Mouse (Mus musculus): ENCODE results near the gene 2900092C05Rik. TPM values are rescaled to one million over a fixed set of nuclear protein-coding genes. Genes with fewer than 3 reads are reported as not detected.
A peak's percentile ranks its signal among the peaks of the same experiment; 100 is the strongest.

The 2900092C05Rik gene
- polyA plus RNA-seq (2012; rRNA removed) = not detected in 2 replicates

- Histone ChIP-seq H3K4me3 (ENCODE audit: insufficient read depth, low read length) (no peak within 1 kb of the TSS), H3K27ac (ENCODE audit: insufficient read depth, low read length) (no peak within 1 kb of the TSS), H3K4me1 (ENCODE audit: control insufficient read depth, insufficient read depth, low read length) (no peaks in the 10 kb centered on the region)
- TF ChIP-seq POLR2A (IDR thresholded peaks at IDR 0.05; ENCODE audit: extremely low read depth, insufficient read depth, low read length) (no peak), CTCF (IDR thresholded peaks at IDR 0.05; ENCODE audit: extremely low read depth, insufficient read depth, low read length) (no peak)
Observed at GRCm38 (mm10) chr7:12512217-12512616, at the start of gene 2900092C05Rik. TSS of gene 2900092C05Rik (plus strand) at chr7:12512517.

GRCm38 (mm10) chr7:12478158-12479008 lies 33.9 kb upstream of the 2900092C05Rik start, which contains the start of gene Zfp606:
TSS of gene Zfp606 (plus strand) at chr7:12478293.
- no peaks in the 10 kb centered on the region for H3K4me1 ChIP-seq (ENCODE audit: control insufficient read depth, insufficient read depth, low read length)
- no peak for TF ChIP-seq CTCF (IDR thresholded peaks at IDR 0.05; ENCODE audit: extremely low read depth, insufficient read depth, low read length)
- peak; percentile 28; the same call in 1 of the 2 replicates for TF ChIP-seq POLR2A (IDR thresholded peaks at IDR 0.05; ENCODE audit: extremely low read depth, insufficient read depth, low read length)
- peak within 1 kb of the TSS; percentile 61 for H3K4me3 ChIP-seq (ENCODE audit: insufficient read depth, low read length)
- H3K27ac ChIP-seq (ENCODE audit: insufficient read depth, low read length) = peak within 1 kb of the TSS; percentile 88

GRCm38 (mm10) chr7:12479009-12479346 lies 33.3 kb upstream of the 2900092C05Rik start:
- Histone ChIP-seq H3K27ac (ENCODE audit: insufficient read depth, low read length) (no peak overlapping the region), H3K4me1 (ENCODE audit: control insufficient read depth, insufficient read depth, low read length) (no peaks in the 10 kb centered on the region), H3K4me3 (ENCODE audit: insufficient read depth, low read length) (peak overlapping the region; percentile 61)
- no peak for TF ChIP-seq CTCF (IDR thresholded peaks at IDR 0.05; ENCODE audit: extremely low read depth, insufficient read depth, low read length)
- TF ChIP-seq POLR2A (IDR thresholded peaks at IDR 0.05; ENCODE audit: extremely low read depth, insufficient read depth, low read length) = no peak

GRCm38 (mm10) chr7:12479525-12479924 lies 32.8 kb upstream of the 2900092C05Rik start:
- H3K27ac ChIP-seq (ENCODE audit: insufficient read depth, low read length) = no peak overlapping the region
- H3K4me3 ChIP-seq (ENCODE audit: insufficient read depth, low read length) = no peak overlapping the region; the same call in 1 of the 2 replicates
- TF ChIP-seq CTCF (IDR thresholded peaks at IDR 0.05; ENCODE audit: extremely low read depth, insufficient read depth, low read length) (no peak), POLR2A (IDR thresholded peaks at IDR 0.05; ENCODE audit: extremely low read depth, insufficient read depth, low read length) (no peak)
- H3K4me1 ChIP-seq (ENCODE audit: control insufficient read depth, insufficient read depth, low read length) = no peaks in the 10 kb centered on the region

- no peak overlapping the region for H3K27ac ChIP-seq (ENCODE audit: insufficient read depth, low read length)
- no peaks in the 10 kb centered on the region for H3K4me1 ChIP-seq (ENCODE audit: control insufficient read depth, insufficient read depth, low read length)
- no peak overlapping the region for H3K4me3 ChIP-seq (ENCODE audit: insufficient read depth, low read length)
- TF ChIP-seq POLR2A (IDR thresholded peaks at IDR 0.05; ENCODE audit: extremely low read depth, insufficient read depth, low read length) = no peak
- no peak for TF ChIP-seq CTCF (IDR thresholded peaks at IDR 0.05; ENCODE audit: extremely low read depth, insufficient read depth, low read length)
Observed at GRCm38 (mm10) chr7:12483771-12484170, 28.5 kb upstream of the 2900092C05Rik start.

- no peak overlapping the region for H3K27ac ChIP-seq (ENCODE audit: insufficient read depth, low read length)
- H3K4me3 ChIP-seq (ENCODE audit: insufficient read depth, low read length) = no peak overlapping the region
- 0 out of 2 replicates have a peak, but pooled peaks have one; percentile 4 for TF ChIP-seq CTCF (IDR thresholded peaks at IDR 0.05; ENCODE audit: extremely low read depth, insufficient read depth, low read length)
- no peak for TF ChIP-seq POLR2A (IDR thresholded peaks at IDR 0.05; ENCODE audit: extremely low read depth, insufficient read depth, low read length)
- no peaks in the 10 kb centered on the region for H3K4me1 ChIP-seq (ENCODE audit: control insufficient read depth, insufficient read depth, low read length)
Observed at GRCm38 (mm10) chr7:12485956-12486355, 26.4 kb upstream of the 2900092C05Rik start.

GRCm38 (mm10) chr7:12486691-12487090 lies 25.6 kb upstream of the 2900092C05Rik start:
- TF ChIP-seq CTCF (IDR thresholded peaks at IDR 0.05; ENCODE audit: extremely low read depth, insufficient read depth, low read length) (no peak), POLR2A (IDR thresholded peaks at IDR 0.05; ENCODE audit: extremely low read depth, insufficient read depth, low read length) (no peak)
- no peak overlapping the region for H3K4me3 ChIP-seq (ENCODE audit: insufficient read depth, low read length)

GRCm38 (mm10) chr7:12510913-12511312 lies 1.4 kb upstream of the 2900092C05Rik start:
- TF ChIP-seq POLR2A (IDR thresholded peaks at IDR 0.05; ENCODE audit: extremely low read depth, insufficient read depth, low read length) (no peak), CTCF (IDR thresholded peaks at IDR 0.05; ENCODE audit: extremely low read depth, insufficient read depth, low read length) (no peak)
- no peak overlapping the region for H3K4me3 ChIP-seq (ENCODE audit: insufficient read depth, low read length)
- H3K4me1 ChIP-seq (ENCODE audit: control insufficient read depth, insufficient read depth, low read length) = no peaks in the 10 kb centered on the region
- no peak overlapping the region for H3K27ac ChIP-seq (ENCODE audit: insufficient read depth, low read length)

More at GRCm38 (mm10) chr7:12486691-12487090, 25.6 kb upstream of the 2900092C05Rik start:
- no peak overlapping the region for H3K27ac ChIP-seq (ENCODE audit: insufficient read depth, low read length)
- no peaks in the 10 kb centered on the region for H3K4me1 ChIP-seq (ENCODE audit: control insufficient read depth, insufficient read depth, low read length)

Other genes with a start within 250 kb of the 2900092C05Rik start
- not detected in 2 replicates for gene Vmn1r81, start 244.2 kb upstream of the 2900092C05Rik start, polyA plus RNA-seq (2012; rRNA removed)
- gene Vmn1r82, start 212.1 kb upstream of the 2900092C05Rik start, polyA plus RNA-seq (2012; rRNA removed) = not detected in 2 replicates
- not detected in 2 replicates for gene Vmn1r83, start 183.0 kb upstream of the 2900092C05Rik start, polyA plus RNA-seq (2012; rRNA removed)
- not detected in 2 replicates for gene Vmn1r84, start 143.2 kb upstream of the 2900092C05Rik start, polyA plus RNA-seq (2012; rRNA removed)
- gene Zfp551, start 89.8 kb upstream of the 2900092C05Rik start, polyA plus RNA-seq (2012; rRNA removed) = 3.0 and 3.2 TPM in 2 replicates
- 7.0 and 8.0 TPM in 2 replicates for gene Zfp606, start 34.2 kb upstream of the 2900092C05Rik start, polyA plus RNA-seq (2012; rRNA removed)
- gene Vmn2r53, start 96.3 kb downstream of the 2900092C05Rik start, polyA plus RNA-seq (2012; rRNA removed) = 0.02 TPM in 2 replicates
- gene Vmn2r54, start 127.8 kb downstream of the 2900092C05Rik start, polyA plus RNA-seq (2012; rRNA removed) = 0.04 and 0.06 TPM in 2 replicates
- not detected in 2 replicates for gene Vmn2r55, start 172.5 kb downstream of the 2900092C05Rik start, polyA plus RNA-seq (2012; rRNA removed)
- gene Vmn2r56, start 222.5 kb downstream of the 2900092C05Rik start, polyA plus RNA-seq (2012; rRNA removed) = 0.04 TPM in 2 replicates

Measured in cortical plate, adult 2 months (tissue).